Mouse (Mus musculus): Measurements from ENCODE around the gene Prg3. TPM values are rescaled to one million over a fixed set of nuclear protein-coding genes. Genes with fewer than 3 reads are reported as not detected.

Prg3 gene
- polyA plus RNA-seq, 1 experiment from 2014 or later = not detected

Other genes with a start within 250 kb of the Prg3 start
- 13.0 and 13.9 TPM in 2 replicates for gene Gm19426, start 244.6 kb upstream of the Prg3 start, polyA plus RNA-seq (2016; fragmentation: Nextera tagmentation; extraction: Ambion mirVana)
- gene Serping1, start 212.8 kb upstream of the Prg3 start, polyA plus RNA-seq (2016; fragmentation: Nextera tagmentation; extraction: Ambion mirVana) = 24.7 and 24.9 TPM in 2 replicates
- 32.9 and 33.5 TPM in 2 replicates for gene Ube2l6, start 189.4 kb upstream of the Prg3 start, polyA plus RNA-seq (2016; fragmentation: Nextera tagmentation; extraction: Ambion mirVana)
- 0.13 and 0.23 TPM in 2 replicates for gene Smtnl1, start 165.6 kb upstream of the Prg3 start, polyA plus RNA-seq (2016; fragmentation: Nextera tagmentation; extraction: Ambion mirVana)
- 39.4 and 41.3 TPM in 2 replicates for gene Timm10, start 161.2 kb upstream of the Prg3 start, polyA plus RNA-seq (2016; fragmentation: Nextera tagmentation; extraction: Ambion mirVana)
- gene Slc43a1, start 149.4 kb upstream of the Prg3 start, polyA plus RNA-seq (2016; fragmentation: Nextera tagmentation; extraction: Ambion mirVana) = 19.0 and 19.6 TPM in 2 replicates
- gene Rtn4rl2, start 101.5 kb upstream of the Prg3 start, polyA plus RNA-seq (2016; fragmentation: Nextera tagmentation; extraction: Ambion mirVana) = 5.2 and 5.4 TPM in 2 replicates
- gene Slc43a3, start 51.6 kb upstream of the Prg3 start, polyA plus RNA-seq (2016; fragmentation: Nextera tagmentation; extraction: Ambion mirVana) = 30.4 and 35.9 TPM in 2 replicates
- 0.60 and 0.93 TPM in 2 replicates for gene Prg2, start 7.8 kb upstream of the Prg3 start, polyA plus RNA-seq (2016; fragmentation: Nextera tagmentation; extraction: Ambion mirVana)
- 310 and 311 TPM in 2 replicates for gene Ssrp1, start 49.0 kb downstream of the Prg3 start, polyA plus RNA-seq (2016; fragmentation: Nextera tagmentation; extraction: Ambion mirVana)
- 15.0 and 20.6 TPM in 2 replicates for gene P2rx3, start 49.2 kb downstream of the Prg3 start, polyA plus RNA-seq (2016; fragmentation: Nextera tagmentation; extraction: Ambion mirVana)
- 45.3 and 59.2 TPM in 2 replicates for gene Tnks1bp1, start 59.8 kb downstream of the Prg3 start, polyA plus RNA-seq (2016; fragmentation: Nextera tagmentation; extraction: Ambion mirVana)
- 42.7 and 45.3 TPM in 2 replicates for gene Aplnr, start 148.0 kb downstream of the Prg3 start, polyA plus RNA-seq (2016; fragmentation: Nextera tagmentation; extraction: Ambion mirVana)
- 0.92 and 1.1 TPM in 2 replicates for gene Lrrc55, start 209.0 kb downstream of the Prg3 start, polyA plus RNA-seq (2016; fragmentation: Nextera tagmentation; extraction: Ambion mirVana)